Mouse (Mus musculus): ENCODE results near the gene Akt1s1. TPM values are rescaled to one million over a fixed set of nuclear protein-coding genes. Genes with fewer than 3 reads are reported as not detected.

Gene Akt1s1
- polyA plus RNA-seq, 1 experiment from 2014 or later = 63.4 TPM

DNA sequence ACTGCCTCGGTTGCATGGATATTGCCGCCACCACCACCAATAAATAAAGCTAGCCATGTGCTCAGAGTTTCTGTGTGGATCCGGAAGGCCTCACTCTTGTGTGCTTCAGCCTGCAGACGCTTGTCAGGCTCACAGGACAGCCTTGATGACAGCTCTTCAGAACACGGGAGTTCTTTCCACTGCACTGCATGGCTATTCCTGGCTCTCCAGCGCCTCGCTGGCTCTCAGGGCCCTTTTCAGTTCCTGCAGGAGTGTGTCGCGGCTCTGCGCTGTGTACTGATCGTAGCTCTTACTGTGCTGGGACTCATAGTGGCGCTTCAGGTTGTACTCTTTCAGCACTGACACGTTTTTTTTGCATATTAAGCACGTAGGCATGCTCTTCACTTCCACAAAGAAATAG is 29.0 kb downstream of the Akt1s1 start:
- no peak overlapping the region for H3K4me2 ChIP-seq (ENCODE audit: low read depth, severe bottlenecking)
- no peaks in the 10 kb centered on the region for H3K27me3 ChIP-seq (ENCODE audit: control insufficient read depth, insufficient read depth, low read length)
- WGBS = 88% methylated on average over 14 of the region's 14 CpGs
- no peak overlapping the region for H3K4me3 ChIP-seq (ENCODE audit: low read depth, low read length)
- peaks cover 28% of the 10 kb centered on the region for H3K36me3 ChIP-seq (ENCODE audit: control insufficient read depth, insufficient read depth, low read length)
- no peak overlapping the region for H3K27ac ChIP-seq (replicated peaks; ENCODE audit: low read depth, low read length)
- DNase-seq (ENCODE audit: low spot score) (no peak), ATAC-seq (ENCODE audit: insufficient number of reproducible peaks, low FRiP score, low TSS enrichment, low read depth) (no peak)
- H3K4me1 ChIP-seq (ENCODE audit: control insufficient read depth, insufficient read depth, low read length) = no peaks in the 10 kb centered on the region
- no peaks in the 10 kb centered on the region for H3K9me3 ChIP-seq (ENCODE audit: control insufficient read depth, low read length)
- no peak overlapping the region for H3K9ac ChIP-seq (ENCODE audit: low read length)

DNA sequence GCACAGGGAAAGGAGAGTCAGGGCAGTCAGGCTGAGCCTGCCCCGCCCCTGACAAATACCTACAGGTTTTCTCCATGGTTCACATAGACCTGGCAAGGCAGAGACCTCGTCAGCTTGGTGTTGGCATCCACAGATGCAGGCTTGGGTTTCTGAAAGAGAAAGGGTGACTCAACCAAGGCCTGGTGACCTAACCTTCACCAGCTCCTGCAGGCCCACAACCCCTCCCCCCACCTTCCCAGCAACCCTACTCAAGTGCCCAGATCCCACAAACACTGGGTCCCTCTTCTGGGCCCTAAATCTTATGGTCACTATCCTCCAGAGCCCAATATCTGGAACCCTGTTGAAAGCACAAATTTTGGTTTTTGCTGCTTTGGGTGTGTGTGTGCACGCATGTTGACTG is 34.2 kb downstream of the Akt1s1 start:
- Histone ChIP-seq H3K4me3 (ENCODE audit: low read depth, low read length) (no peak overlapping the region), H3K36me3 (ENCODE audit: control insufficient read depth, insufficient read depth, low read length) (peaks cover 40% of the 10 kb centered on the region), H3K4me2 (ENCODE audit: low read depth, severe bottlenecking) (no peak overlapping the region), H3K4me1 (ENCODE audit: control insufficient read depth, insufficient read depth, low read length) (no peaks in the 10 kb centered on the region), H3K27me3 (ENCODE audit: control insufficient read depth, insufficient read depth, low read length) (no peaks in the 10 kb centered on the region; the same call in 1 of the 2 replicates), H3K9me3 (ENCODE audit: control insufficient read depth, low read length) (no peaks in the 10 kb centered on the region), H3K27ac (replicated peaks; ENCODE audit: low read depth, low read length) (no peak overlapping the region), H3K9ac (ENCODE audit: low read length) (no peak overlapping the region)
- no peak for ATAC-seq (ENCODE audit: insufficient number of reproducible peaks, low FRiP score, low TSS enrichment, low read depth)
- 87% methylated on average over 3 of the region's 3 CpGs for WGBS
- no peak for DNase-seq (ENCODE audit: low spot score)

DNA sequence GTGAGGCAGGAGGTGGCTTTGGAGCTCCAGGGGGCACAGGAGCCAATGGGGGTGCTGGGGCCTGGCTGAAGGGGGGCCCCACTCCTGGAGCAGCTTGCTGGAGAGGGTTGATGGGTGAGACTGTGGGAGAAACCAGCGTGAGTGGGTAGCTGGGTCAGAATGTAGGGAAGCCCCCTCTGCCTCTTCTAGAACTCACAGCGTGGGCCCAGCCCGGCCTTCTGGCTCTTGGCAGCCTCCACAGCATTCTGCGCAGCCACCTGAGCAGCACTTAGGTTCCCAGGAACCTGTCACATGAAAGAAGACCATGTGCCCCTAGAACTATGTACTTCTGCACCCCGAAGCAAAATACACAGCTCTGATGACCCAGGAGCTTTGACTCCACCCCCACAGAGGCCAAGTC is 35.8 kb downstream of the Akt1s1 start:
- Histone ChIP-seq H3K4me3 (ENCODE audit: low read depth, low read length) (no peak overlapping the region), H3K9ac (ENCODE audit: low read length) (no peak overlapping the region), H3K4me2 (ENCODE audit: low read depth, severe bottlenecking) (no peak overlapping the region; the same call in 1 of the 2 replicates), H3K4me1 (ENCODE audit: control insufficient read depth, insufficient read depth, low read length) (no peaks in the 10 kb centered on the region), H3K36me3 (ENCODE audit: control insufficient read depth, insufficient read depth, low read length) (peaks cover 42% of the 10 kb centered on the region), H3K27me3 (ENCODE audit: control insufficient read depth, insufficient read depth, low read length) (no peaks in the 10 kb centered on the region; the same call in 1 of the 2 replicates), H3K27ac (replicated peaks; ENCODE audit: low read depth, low read length) (no peak overlapping the region), H3K9me3 (ENCODE audit: control insufficient read depth, low read length) (no peaks in the 10 kb centered on the region)
- ATAC-seq (ENCODE audit: insufficient number of reproducible peaks, low FRiP score, low TSS enrichment, low read depth) = no peak
- over 99% methylated on average over 5 of the region's 5 CpGs for WGBS
- no peak for DNase-seq (ENCODE audit: low spot score)

DNA sequence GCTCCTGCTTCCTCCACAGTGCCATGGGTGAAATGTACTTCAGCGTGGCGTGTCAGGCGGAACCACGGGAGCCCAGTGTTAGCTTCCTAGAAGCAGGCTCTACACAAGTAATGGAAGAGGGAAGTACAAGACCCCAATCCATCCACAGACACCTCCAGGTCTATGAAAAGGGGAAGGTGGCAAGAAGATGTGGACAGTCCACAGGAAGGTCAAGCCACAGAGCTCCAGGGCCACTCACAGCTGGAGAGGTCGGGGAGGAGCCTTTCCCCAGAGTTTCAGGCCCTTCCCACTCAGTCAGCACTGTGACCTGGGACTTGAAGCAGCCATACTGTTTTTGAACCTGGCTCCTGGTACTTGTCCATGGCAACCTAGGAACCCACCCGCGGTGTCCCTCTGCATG is 38.2 kb downstream of the Akt1s1 start:
- Histone ChIP-seq H3K9me3 (ENCODE audit: control insufficient read depth, low read length) (no peaks in the 10 kb centered on the region), H3K27me3 (ENCODE audit: control insufficient read depth, insufficient read depth, low read length) (no peaks in the 10 kb centered on the region; the same call in 1 of the 2 replicates), H3K27ac (replicated peaks; ENCODE audit: low read depth, low read length) (no peak overlapping the region), H3K4me1 (ENCODE audit: control insufficient read depth, insufficient read depth, low read length) (peaks cover 7% of the 10 kb centered on the region), H3K4me3 (ENCODE audit: low read depth, low read length) (no peak overlapping the region), H3K36me3 (ENCODE audit: control insufficient read depth, insufficient read depth, low read length) (peaks cover 22% of the 10 kb centered on the region), H3K4me2 (ENCODE audit: low read depth, severe bottlenecking) (no peak overlapping the region), H3K9ac (ENCODE audit: low read length) (no peak overlapping the region)
- DNase-seq (ENCODE audit: low spot score) (no peak), ATAC-seq (ENCODE audit: insufficient number of reproducible peaks, low FRiP score, low TSS enrichment, low read depth) (no peak)
- WGBS = 89% methylated on average over 7 of the region's 7 CpGs

DNA sequence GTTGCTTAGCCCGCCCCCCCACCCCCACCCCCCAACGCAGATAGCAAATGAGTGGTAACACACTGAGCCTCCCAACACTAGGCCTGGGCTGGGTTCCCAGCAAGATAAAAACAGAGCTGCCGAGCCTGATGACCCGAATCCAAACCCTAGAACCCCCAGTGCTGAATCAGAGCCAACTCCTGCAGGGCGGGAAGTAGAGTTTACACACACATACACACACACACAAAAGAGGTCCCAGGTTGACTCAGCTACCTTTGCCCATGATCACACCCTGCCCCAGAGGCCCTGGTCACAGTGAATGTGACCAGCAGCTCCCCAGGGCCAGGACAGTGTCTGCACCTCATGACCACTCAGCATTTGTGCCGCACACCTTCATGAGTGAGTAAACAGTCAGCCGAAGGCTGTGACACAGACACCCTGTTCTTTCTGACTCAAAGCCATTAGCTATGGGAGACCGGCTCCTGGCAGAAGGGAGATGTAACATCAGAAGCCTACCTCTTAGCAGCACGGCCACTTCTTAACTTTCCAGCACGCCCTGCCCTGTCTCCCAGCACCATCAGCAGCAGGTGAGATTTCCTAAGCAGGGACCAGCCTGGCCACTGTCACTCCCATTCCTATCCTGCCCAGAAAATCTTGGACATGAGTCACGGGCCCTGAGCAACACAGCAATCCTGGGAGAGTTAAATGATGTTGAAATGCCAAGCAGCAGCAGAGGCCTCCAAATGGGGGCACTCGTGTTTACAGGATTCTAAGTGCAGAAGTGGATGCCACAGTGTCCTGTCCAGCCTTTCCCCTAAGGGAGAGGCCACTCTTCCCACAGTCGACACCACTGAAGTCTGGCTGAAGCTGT is 39.7 kb downstream of the Akt1s1 start:
- Histone ChIP-seq H3K27me3 (ENCODE audit: control insufficient read depth, insufficient read depth, low read length) (no peaks in the 10 kb centered on the region; the same call in 1 of the 2 replicates), H3K9ac (ENCODE audit: low read length) (no peak overlapping the region), H3K4me3 (ENCODE audit: low read depth, low read length) (no peak overlapping the region), H3K9me3 (ENCODE audit: control insufficient read depth, low read length) (no peaks in the 10 kb centered on the region), H3K4me1 (ENCODE audit: control insufficient read depth, insufficient read depth, low read length) (peaks cover 10% of the 10 kb centered on the region), H3K4me2 (ENCODE audit: low read depth, severe bottlenecking) (no peak overlapping the region), H3K36me3 (ENCODE audit: control insufficient read depth, insufficient read depth, low read length) (peaks cover 16% of the 10 kb centered on the region), H3K27ac (replicated peaks; ENCODE audit: low read depth, low read length) (no peak overlapping the region)
- no peak for ATAC-seq (ENCODE audit: insufficient number of reproducible peaks, low FRiP score, low TSS enrichment, low read depth)
- WGBS = 94% methylated on average over 13 of the region's 13 CpGs
- no peak for DNase-seq (ENCODE audit: low spot score)

DNA sequence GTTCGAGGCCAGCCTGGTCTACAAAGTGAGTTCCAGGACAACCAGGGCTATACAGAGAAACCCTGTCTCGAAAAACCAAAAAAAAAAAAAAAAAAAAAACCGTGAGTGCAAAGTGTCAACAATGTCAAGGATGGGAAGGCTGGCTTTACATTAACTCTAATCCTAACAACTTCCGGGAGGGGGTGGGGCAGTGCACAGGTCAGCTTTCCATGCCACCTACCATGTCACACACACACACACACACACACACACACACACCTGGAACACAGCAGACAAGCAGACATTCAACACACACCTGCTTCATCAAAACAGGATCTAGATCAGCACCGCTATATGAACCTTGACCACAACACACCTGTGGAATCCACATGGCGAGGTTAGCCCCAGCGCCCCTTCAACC is 41.4 kb downstream of the Akt1s1 start:
- no peak for ATAC-seq (ENCODE audit: insufficient number of reproducible peaks, low FRiP score, low TSS enrichment, low read depth)
- no peak overlapping the region for H3K4me3 ChIP-seq (ENCODE audit: low read depth, low read length)
- DNase-seq (ENCODE audit: low spot score) = no peak
- H3K27me3 ChIP-seq (ENCODE audit: control insufficient read depth, insufficient read depth, low read length) = no peaks in the 10 kb centered on the region; the same call in 1 of the 2 replicates
- H3K36me3 ChIP-seq (ENCODE audit: control insufficient read depth, insufficient read depth, low read length) = peaks cover 5% of the 10 kb centered on the region; the same call in 1 of the 2 replicates
- H3K27ac ChIP-seq (replicated peaks; ENCODE audit: low read depth, low read length) = no peak overlapping the region
- peaks cover 11% of the 10 kb centered on the region for H3K4me1 ChIP-seq (ENCODE audit: control insufficient read depth, insufficient read depth, low read length)
- 90% methylated on average over 6 of the region's 7 CpGs for WGBS
- no peaks in the 10 kb centered on the region for H3K9me3 ChIP-seq (ENCODE audit: control insufficient read depth, low read length)
- no peak overlapping the region for H3K9ac ChIP-seq (ENCODE audit: low read length)
- no peak overlapping the region for H3K4me2 ChIP-seq (ENCODE audit: low read depth, severe bottlenecking)

DNA sequence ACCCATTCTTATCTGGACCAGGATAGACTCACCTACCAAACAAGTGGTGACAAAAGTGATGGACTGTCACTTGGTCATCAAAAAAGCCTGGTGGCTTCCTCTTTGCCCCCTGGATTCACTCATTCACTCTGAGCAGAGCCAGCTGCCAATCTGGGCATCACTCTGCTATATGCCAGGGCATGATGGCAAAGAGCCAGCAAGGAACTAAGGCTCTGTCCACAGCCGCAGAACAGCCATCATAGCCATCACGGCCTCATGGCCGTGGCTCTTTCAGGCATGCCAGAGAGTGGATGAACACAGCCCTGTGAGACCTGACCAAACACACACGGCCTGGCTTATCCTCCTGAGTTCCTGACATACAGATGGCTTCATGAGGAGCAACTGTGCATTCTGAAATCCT is 41.9 kb downstream of the Akt1s1 start:
- H3K9ac ChIP-seq (ENCODE audit: low read length) = no peak overlapping the region
- no peak overlapping the region for H3K27ac ChIP-seq (replicated peaks; ENCODE audit: low read depth, low read length)
- ATAC-seq (ENCODE audit: insufficient number of reproducible peaks, low FRiP score, low TSS enrichment, low read depth) (no peak), DNase-seq (ENCODE audit: low spot score) (no peak)
- 92% methylated on average over 4 of the region's 4 CpGs for WGBS
- H3K36me3 ChIP-seq (ENCODE audit: control insufficient read depth, insufficient read depth, low read length) = peaks cover 3% of the 10 kb centered on the region; the same call in 1 of the 2 replicates
- peak overlapping the region; percentile 81; the same call in 1 of the 2 replicates for H3K4me2 ChIP-seq (ENCODE audit: low read depth, severe bottlenecking)
- H3K4me1 ChIP-seq (ENCODE audit: control insufficient read depth, insufficient read depth, low read length) = peaks cover 11% of the 10 kb centered on the region
- no peaks in the 10 kb centered on the region for H3K9me3 ChIP-seq (ENCODE audit: control insufficient read depth, low read length)
- H3K4me3 ChIP-seq (ENCODE audit: low read depth, low read length) = no peak overlapping the region
- H3K27me3 ChIP-seq (ENCODE audit: control insufficient read depth, insufficient read depth, low read length) = no peaks in the 10 kb centered on the region; the same call in 1 of the 2 replicates

DNA sequence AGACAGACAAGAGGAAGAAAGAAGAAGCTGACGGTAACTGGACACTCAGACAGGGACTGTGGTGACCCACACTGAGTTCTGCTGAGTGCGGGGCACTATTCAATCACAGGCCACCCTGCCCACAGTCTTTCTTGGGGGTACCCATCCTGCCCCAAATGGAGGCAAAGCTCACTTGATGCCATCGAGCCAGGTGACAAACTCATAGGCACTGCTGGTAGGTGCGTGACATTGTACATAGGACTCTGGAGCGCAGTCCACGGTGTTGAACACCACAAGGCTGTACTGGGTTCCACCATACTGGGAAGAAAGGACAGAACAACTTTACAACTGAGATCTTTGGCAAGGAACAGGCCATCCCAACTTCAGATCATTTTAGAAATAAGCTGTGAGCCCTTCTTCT is 42.8 kb downstream of the Akt1s1 start:
- ATAC-seq (ENCODE audit: insufficient number of reproducible peaks, low FRiP score, low TSS enrichment, low read depth) = no peak
- H3K4me3 ChIP-seq (ENCODE audit: low read depth, low read length) = peak overlapping the region; percentile 53
- H3K4me2 ChIP-seq (ENCODE audit: low read depth, severe bottlenecking) = peak overlapping the region; percentile 81
- H3K9me3 ChIP-seq (ENCODE audit: control insufficient read depth, low read length) = no peaks in the 10 kb centered on the region
- H3K27ac ChIP-seq (replicated peaks; ENCODE audit: low read depth, low read length) = no peak overlapping the region
- 34% methylated on average over 6 of the region's 6 CpGs for WGBS
- DNase-seq (ENCODE audit: low spot score) = no peak
- H3K36me3 ChIP-seq (ENCODE audit: control insufficient read depth, insufficient read depth, low read length) = peaks cover 3% of the 10 kb centered on the region; the same call in 1 of the 2 replicates
- H3K27me3 ChIP-seq (ENCODE audit: control insufficient read depth, insufficient read depth, low read length) = no peaks in the 10 kb centered on the region
- H3K4me1 ChIP-seq (ENCODE audit: control insufficient read depth, insufficient read depth, low read length) = peaks cover 14% of the 10 kb centered on the region
- peak overlapping the region; percentile 73 for H3K9ac ChIP-seq (ENCODE audit: low read length)
